Comparison of ENCODE assay signal across 22 mouse cellular contexts in the genomic region with DNA sequence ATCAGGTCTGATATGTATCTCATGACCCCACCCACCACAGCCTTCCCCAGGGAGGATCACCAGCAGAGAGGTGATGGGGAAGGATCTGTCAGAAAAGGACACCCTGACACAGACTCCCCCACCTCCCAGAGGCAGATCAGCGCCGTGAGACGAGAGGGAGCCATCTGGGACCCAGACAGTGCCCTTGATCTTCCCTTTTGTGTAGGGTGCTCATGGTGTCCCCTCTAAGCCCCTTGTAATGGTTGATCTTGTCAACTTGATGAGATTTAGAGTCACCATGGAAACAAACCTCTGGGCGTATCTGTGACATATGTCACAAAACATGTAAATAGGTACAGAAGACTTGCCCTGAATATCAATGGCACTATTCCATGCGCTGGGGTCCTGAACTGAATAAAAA.
DNase-seq lines count a peak whose midpoint lies in the region; ATAC-seq lines count a peak whose summit lies in the region.
"Had no signal": no experiment of that assay in that cellular context is flagged by ENCODE, and none has a peak within 500 bp of the region (broad histone marks: within the 10 kb centered on the region; RNA-seq: fewer than 3 reads in every experiment).

No protein-coding gene starts in this region.

- no peaks in the 10 kb centered on the region for H3K9me3 ChIP-seq in hindbrain, embryonic 10.5 days
- H3K9me3 ChIP-seq in hindbrain, embryonic 16.5 days (ENCODE audit: control insufficient read depth, low read length), result no peaks in the 10 kb centered on the region
- peaks cover 43% of the 10 kb centered on the region for H3K9me3 ChIP-seq in megakaryocyte, embryonic 14.5 days
- H3K9me3 ChIP-seq: embryonic facial prominence, embryonic 13.5 days; forebrain, embryonic 13.5 days; heart, embryonic 15.5 days had no signal

- no peaks in the 10 kb centered on the region for H3K27me3 ChIP-seq in hindbrain, embryonic 10.5 days (ENCODE audit: insufficient read depth, poor library complexity, severe bottlenecking)
- no peaks in the 10 kb centered on the region for H3K27me3 ChIP-seq in hindbrain, embryonic 16.5 days (replicated peaks; ENCODE audit: control insufficient read depth, insufficient read depth, low read length)
- no peaks in the 10 kb centered on the region for H3K27me3 ChIP-seq in megakaryocyte, embryonic 14.5 days (replicated peaks)
- H3K27me3 ChIP-seq: embryonic facial prominence, embryonic 13.5 days; forebrain, embryonic 13.5 days; heart, embryonic 15.5 days had no signal

- no peak overlapping the region for H3K4me3 ChIP-seq in hindbrain, embryonic 10.5 days
- no peak overlapping the region for H3K4me3 ChIP-seq in hindbrain, embryonic 16.5 days (ENCODE audit: low read length)
- peak overlapping the region; percentile 9 for H3K4me3 ChIP-seq in megakaryocyte, embryonic 14.5 days (replicated peaks)
- H3K4me3 ChIP-seq: embryonic facial prominence, embryonic 13.5 days; forebrain, embryonic 13.5 days; heart, adult 2 months; heart, embryonic 15.5 days had no signal

- peaks cover 6% of the 10 kb centered on the region for H3K36me3 ChIP-seq in hindbrain, embryonic 10.5 days
- H3K36me3 ChIP-seq in hindbrain, embryonic 16.5 days (ENCODE audit: control insufficient read depth, insufficient read depth, low read length), result no peaks in the 10 kb centered on the region
- peaks cover 29% of the 10 kb centered on the region for H3K36me3 ChIP-seq in megakaryocyte, embryonic 14.5 days (replicated peaks; ENCODE audit: low read length)
- H3K36me3 ChIP-seq: embryonic facial prominence, embryonic 13.5 days; heart, embryonic 15.5 days had no signal

- peaks cover 39% of the 10 kb centered on the region for H3K4me1 ChIP-seq in hindbrain, embryonic 10.5 days (replicated peaks)
- peaks cover 2% of the 10 kb centered on the region for H3K4me1 ChIP-seq in hindbrain, embryonic 16.5 days (ENCODE audit: control insufficient read depth, insufficient read depth, low read depth, low read length)
- H3K4me1 ChIP-seq in megakaryocyte, embryonic 14.5 days, result peaks cover 46% of the 10 kb centered on the region
- H3K4me1 ChIP-seq: embryonic facial prominence, embryonic 13.5 days; heart, embryonic 15.5 days had no signal

- no peak overlapping the region for H3K9ac ChIP-seq in hindbrain, embryonic 16.5 days (ENCODE audit: low read depth, low read length)
- H3K9ac ChIP-seq: embryonic facial prominence, embryonic 13.5 days; forebrain, embryonic 13.5 days; forebrain, postnatal 0 days; heart, embryonic 15.5 days had no signal

- H3K27ac ChIP-seq in hindbrain, embryonic 10.5 days, result peak overlapping the region; percentile 37; the same call in 1 of the 2 replicates
- H3K27ac ChIP-seq in hindbrain, embryonic 16.5 days (ENCODE audit: low read depth, low read length), result no peak overlapping the region
- H3K27ac ChIP-seq: embryonic facial prominence, embryonic 13.5 days; forebrain, embryonic 13.5 days; heart, adult 2 months; heart, embryonic 15.5 days had no signal

- DNase-seq in hindbrain, embryonic 10.5 days (ENCODE audit: low spot score), result no peak
- peak; percentile 53 for DNase-seq in retina, postnatal 1 day
- DNase-seq in retina, embryonic 14.5 days (ENCODE audit: low spot score), result no peak
- no peak for DNase-seq in cerebellum, postnatal 36 days
- DNase-seq: adrenal gland, postnatal 10 days; B cell, adult 2 months; cerebellum, adult 11 months; cerebellum, adult 8-10 months; cerebellum, postnatal 25 days; forebrain, postnatal 0 days; gastrocnemius, postnatal 14 days; heart, adult 2 months; heart, postnatal 14 days had no signal

- no peak overlapping the region for H3K4me2 ChIP-seq in hindbrain, embryonic 16.5 days (ENCODE audit: low read length)
- H3K4me2 ChIP-seq: embryonic facial prominence, embryonic 13.5 days; forebrain, embryonic 13.5 days; heart, embryonic 11.5 days; heart, embryonic 15.5 days had no signal

- no peak for ATAC-seq in hindbrain, embryonic 16.5 days
- ATAC-seq in megakaryocyte, adult 5-6 weeks (ENCODE audit: poor library complexity, severe bottlenecking), result no peak
- ATAC-seq: CD4-positive, CD25-positive, alpha-beta regulatory T cell, adult 4 months; forebrain, embryonic 13.5 days; forebrain, postnatal 0 days; inflammation-experienced regulatory T-cells, adult 6 months had no signal

- WGBS in hindbrain, embryonic 10.5 days, result 78% methylated on average over 5 of the region's 5 CpGs
- WGBS in hindbrain, embryonic 16.5 days, result 62% methylated on average over 5 of the region's 5 CpGs
